Mouse (Mus musculus) adrenal gland, postnatal 14 days (tissue): ENCODE measurements at regions not wholly inside any gene's neighbourhood (a gene's known extent, or its start where the extent isn't known, plus 50 kb on each side); places are given as distances from the start of the nearest gene placed in this dataset.
A peak's percentile ranks its signal among the peaks of the same experiment; 100 is the strongest.

Source experiments
- DNase-seq: peaks from one replicate; pipeline ENCODE4 v3.0.0; 2021; ENCODE audit warnings: mixed read lengths

- no peak for DNase-seq
Measured at GRCm38 (mm10) chrX:5765702-5766101, 96.8 kb downstream of the Btbd35f7 start.

GRCm38 (mm10) chrX:5798433-5798832, 129.6 kb downstream of the Btbd35f7 start:
- no peak for DNase-seq

DNA sequence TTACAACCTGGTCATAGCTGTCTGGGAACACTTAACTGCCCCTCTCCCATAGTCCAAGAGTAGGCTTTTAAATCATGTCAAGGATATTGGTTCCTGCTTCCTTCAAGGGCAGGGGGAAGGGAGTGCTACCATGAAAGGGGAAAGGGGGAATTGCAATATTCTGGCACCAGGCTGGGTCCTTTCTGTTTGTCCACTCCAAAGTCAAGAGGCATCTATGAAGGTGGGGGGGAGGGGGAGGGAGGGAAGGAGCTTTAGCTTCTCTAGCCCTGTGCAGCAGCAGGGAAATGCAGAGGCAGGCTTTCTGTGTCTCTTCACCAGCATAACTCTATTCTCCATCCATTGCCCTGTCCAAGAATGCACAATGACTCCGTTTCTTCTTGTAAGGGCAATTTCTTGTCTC, 130.0 kb downstream of the Btbd35f7 start:
- DNase-seq = no peak

- peak; percentile 5 for DNase-seq
Measured at GRCm38 (mm10) chrX:5803181-5803580, 134.3 kb downstream of the Btbd35f7 start.
